Mouse (Mus musculus): Measurements from ENCODE around the gene Cd86. TPM values are rescaled to one million over a fixed set of nuclear protein-coding genes. Genes with fewer than 3 reads are reported as not detected.

Gene Cd86
- total RNA-seq, 2 experiments from 2014 or later = 1.4 to 1.6 TPM

GRCm38 (mm10) chr16:36622320-36622719 is 43.6 kb downstream of the Cd86 start:
- intact Hi-C loops (cut with DNase I) = loop anchor here (1.0 kb wide), 1 partner anchor 149 kb away; no protein-coding TSS in a partner anchor
- no peak for DNase-seq (ENCODE audit: low spot score)

GRCm38 (mm10) chr16:36621108-36621507 is 44.8 kb downstream of the Cd86 start:
- DNase-seq (ENCODE audit: low spot score) = no peak
- intact Hi-C loops (cut with DNase I) = no loop called here

- DNase-seq (ENCODE audit: low spot score) = no peak
- intact Hi-C loops (cut with DNase I) = no loop called here
Measured at GRCm38 (mm10) chr16:36613701-36614100, 52.2 kb downstream of the Cd86 start.

GRCm38 (mm10) chr16:36602632-36603031 is 63.2 kb downstream of the Cd86 start:
- DNase-seq (ENCODE audit: low spot score) = no peak
- intact Hi-C loops (cut with DNase I) = no loop called here

- intact Hi-C loops (cut with DNase I) = no loop called here
- no peak for DNase-seq (ENCODE audit: low spot score)
Measured at GRCm38 (mm10) chr16:36598265-36598664, 67.6 kb downstream of the Cd86 start.

GRCm38 (mm10) chr16:36596671-36597410 is 69.0 kb downstream of the Cd86 start:
- intact Hi-C loops (cut with DNase I) = no loop called here
- no peak for DNase-seq (ENCODE audit: low spot score)

GRCm38 (mm10) chr16:36589898-36590297 is 76.0 kb downstream of the Cd86 start:
- no peak for DNase-seq (ENCODE audit: low spot score)
- intact Hi-C loops (cut with DNase I) = no loop called here

- no peak for DNase-seq (ENCODE audit: low spot score)
- intact Hi-C loops (cut with DNase I) = no loop called here
Measured at GRCm38 (mm10) chr16:36587971-36588370, 77.9 kb downstream of the Cd86 start.

GRCm38 (mm10) chr16:36582073-36582472 is 83.8 kb downstream of the Cd86 start:
- intact Hi-C loops (cut with DNase I) = no loop called here
- DNase-seq (ENCODE audit: low spot score) = no peak

GRCm38 (mm10) chr16:36571942-36572341 is 93.9 kb downstream of the Cd86 start:
- intact Hi-C loops (cut with DNase I) = no loop called here

GRCm38 (mm10) chr16:36561386-36562338 is 104.2 kb downstream of the Cd86 start, which contains the start of gene Casr:
Casr (minus strand) TSS chr16:36562141.
- intact Hi-C loops (cut with DNase I) = no loop called here
- DNase-seq (ENCODE audit: low spot score) = no peak

More at GRCm38 (mm10) chr16:36571942-36572341, 93.9 kb downstream of the Cd86 start:
- no peak for DNase-seq (ENCODE audit: low spot score)

GRCm38 (mm10) chr16:36559573-36559972 is 106.3 kb downstream of the Cd86 start:
- DNase-seq (ENCODE audit: low spot score) = no peak
- intact Hi-C loops (cut with DNase I) = no loop called here

- intact Hi-C loops (cut with DNase I) = no loop called here
- DNase-seq (ENCODE audit: low spot score) = no peak
Measured at GRCm38 (mm10) chr16:36555672-36556165, 110.2 kb downstream of the Cd86 start.

Other genes with a start within 250 kb of the Cd86 start
- not detected for gene Stfa3, start 210.7 kb downstream of the Cd86 start, total RNA-seq (2021)
- not detected for gene Casr, start 103.9 kb downstream of the Cd86 start, total RNA-seq (2021)
- gene Ildr1, start 27.9 kb upstream of the Cd86 start, total RNA-seq (2021) = not detected
- gene Slc15a2, start 118.9 kb upstream of the Cd86 start, total RNA-seq (2021) = 1 to 10 TPM; 1.6 TPM
- gene Iqcb1, start 162.3 kb upstream of the Cd86 start, total RNA-seq (2021) = 10 to 100 TPM; 13.3 to 13.4 TPM
- under 1 TPM; 0.59 to 0.86 TPM for gene Eaf2, start 208.9 kb upstream of the Cd86 start, total RNA-seq (2021)
- gene Golgb1, start 209.1 kb upstream of the Cd86 start, total RNA-seq (2021) = 10 to 100 TPM; 37.9 to 43.5 TPM